ENCODE assay signal across 8 mouse cellular contexts in genomic region chr11:16871120-16871519, GRCm38 (mm10).
A peak's percentile ranks its signal among the peaks of the same experiment; 100 is the strongest.
DNase-seq lines count a peak whose midpoint lies in the region; ATAC-seq and TF ChIP-seq lines count a peak whose summit lies in the region.

No protein-coding gene starts in this region.

- H3K4me1 ChIP-seq in heart, postnatal 0 days (ENCODE audit: control insufficient read depth, insufficient read depth): no peaks in the 10 kb centered on the region
- H3K4me1 ChIP-seq in hindbrain, postnatal 0 days (ENCODE audit: insufficient read depth, low read length): no peaks in the 10 kb centered on the region
- no peaks in the 10 kb centered on the region for H3K4me1 ChIP-seq in liver, embryonic 14.5 days (replicated peaks; ENCODE audit: control insufficient read depth in 2 of 2, insufficient read depth in 2 of 2, low read length in 1 of 2)
- no peaks in the 10 kb centered on the region for H3K4me1 ChIP-seq in stomach, embryonic 16.5 days (ENCODE audit: control insufficient read depth, insufficient read depth, low read length)

- no peak for TF ChIP-seq EP300 in heart, postnatal 0 days (IDR thresholded peaks at IDR 0.05; ENCODE audit: low read depth)
- TF ChIP-seq EP300 in liver, embryonic 14.5 days (IDR thresholded peaks at IDR 0.05; ENCODE audit: low read depth): no peak

- 0 out of 2 replicates have a peak, but pooled peaks have one; percentile 8 for TF ChIP-seq CTCF in heart, postnatal 0 days (IDR thresholded peaks at IDR 0.05; ENCODE audit: low read depth)
- peak; percentile 42; the same call in 1 of the 2 replicates for TF ChIP-seq CTCF in brain, embryonic 14.5 days (IDR thresholded peaks at IDR 0.05; ENCODE audit: borderline replicate concordance, extremely low read depth, insufficient read depth, insufficient read length)
- TF ChIP-seq CTCF in hindbrain, postnatal 0 days (IDR thresholded peaks at IDR 0.05; ENCODE audit: low read depth): peak; percentile 50
- peak; percentile 58 for TF ChIP-seq CTCF in liver, embryonic 14.5 days (IDR thresholded peaks at IDR 0.05; ENCODE audit: low read depth)

- H3K9ac ChIP-seq in heart, postnatal 0 days (replicated peaks; ENCODE audit: low read depth, low read length): no peak overlapping the region
- no peak overlapping the region for H3K9ac ChIP-seq in hindbrain, postnatal 0 days (replicated peaks; ENCODE audit: low read length)
- no peak overlapping the region for H3K9ac ChIP-seq in liver, embryonic 14.5 days (replicated peaks)
- no peak overlapping the region for H3K9ac ChIP-seq in stomach, embryonic 16.5 days (ENCODE audit: low read length)

- no peak overlapping the region for H3K4me3 ChIP-seq in heart, postnatal 0 days (ENCODE audit: low read depth, low read length)
- H3K4me3 ChIP-seq in hindbrain, postnatal 0 days (ENCODE audit: low read length): no peak overlapping the region
- no peak overlapping the region for H3K4me3 ChIP-seq in liver, embryonic 14.5 days (ENCODE audit: insufficient read depth in 1 of 2, low read depth in 2 of 2, low read length in 2 of 2)
- no peak overlapping the region for H3K4me3 ChIP-seq in stomach, embryonic 16.5 days (replicated peaks; ENCODE audit: low read length)

- no peaks in the 10 kb centered on the region for H3K36me3 ChIP-seq in heart, postnatal 0 days (replicated peaks; ENCODE audit: control insufficient read depth, insufficient read depth, low read length)
- H3K36me3 ChIP-seq in hindbrain, postnatal 0 days (ENCODE audit: insufficient read depth, low read length): no peaks in the 10 kb centered on the region; the same call in 1 of the 2 replicates
- no peaks in the 10 kb centered on the region for H3K36me3 ChIP-seq in liver, embryonic 14.5 days (replicated peaks; ENCODE audit: control insufficient read depth, insufficient read depth, low read depth)
- H3K36me3 ChIP-seq in stomach, embryonic 16.5 days (ENCODE audit: control insufficient read depth, insufficient read depth, low read length): no peaks in the 10 kb centered on the region

- H3K9me3 ChIP-seq in heart, postnatal 0 days (replicated peaks; ENCODE audit: control insufficient read depth, low read length): no peaks in the 10 kb centered on the region
- H3K9me3 ChIP-seq in hindbrain, postnatal 0 days (ENCODE audit: low read length): no peaks in the 10 kb centered on the region
- no peaks in the 10 kb centered on the region for H3K9me3 ChIP-seq in liver, embryonic 14.5 days (ENCODE audit: control insufficient read depth, low read length)
- no peaks in the 10 kb centered on the region for H3K9me3 ChIP-seq in stomach, embryonic 16.5 days (replicated peaks; ENCODE audit: control insufficient read depth, low read length)

- 61% methylated on average over 5 of the region's 5 CpGs for WGBS in heart, postnatal 0 days
- 70% methylated on average over 5 of the region's 5 CpGs for WGBS in hindbrain, postnatal 0 days
- 49% methylated on average over 5 of the region's 5 CpGs for WGBS in liver, embryonic 14.5 days (ENCODE audit: insufficient replicate concordance)
- 59% methylated on average over 5 of the region's 5 CpGs for WGBS in stomach, embryonic 16.5 days

- TF ChIP-seq POLR2A in brain, embryonic 14.5 days (IDR thresholded peaks at IDR 0.05; ENCODE audit: borderline replicate concordance, extremely low read depth, insufficient read depth, insufficient read length, poor library complexity, severe bottlenecking): no peak

- ATAC-seq in heart, postnatal 0 days (ENCODE audit: insufficient read depth, low read depth): no peak
- ATAC-seq in CD4-positive, CD25-positive, alpha-beta regulatory T cell, adult 4 months: peak; percentile 92
- peak; percentile 64; the same call in 1 of the 2 replicates for ATAC-seq in hindbrain, postnatal 0 days
- no peak for ATAC-seq in liver, embryonic 14.5 days (ENCODE audit: insufficient read depth)
- peak; percentile 60; the same call in 1 of the 2 replicates for ATAC-seq in stomach, embryonic 16.5 days (ENCODE audit: insufficient read depth, low FRiP score)
- ATAC-seq in megakaryocyte, adult 5-6 weeks (ENCODE audit: poor library complexity, severe bottlenecking): no peak

- intact Hi-C loops in heart, postnatal 25 days (cut with DNase I): no loop called here

- peaks cover 5% of the 10 kb centered on the region for H3K27me3 ChIP-seq in heart, postnatal 0 days (ENCODE audit: control insufficient read depth, insufficient read depth, low read length)
- H3K27me3 ChIP-seq in hindbrain, postnatal 0 days (ENCODE audit: insufficient read depth, low read length): no peaks in the 10 kb centered on the region
- no peaks in the 10 kb centered on the region for H3K27me3 ChIP-seq in liver, embryonic 14.5 days (ENCODE audit: control insufficient read depth, insufficient read depth, low read length)
- no peaks in the 10 kb centered on the region for H3K27me3 ChIP-seq in stomach, embryonic 16.5 days (ENCODE audit: control insufficient read depth, insufficient read depth, low read length)

- H3K4me2 ChIP-seq in heart, postnatal 0 days (ENCODE audit: low read depth, low read length): no peak overlapping the region
- H3K4me2 ChIP-seq in hindbrain, postnatal 0 days (ENCODE audit: low read depth, low read length): no peak overlapping the region
- no peak overlapping the region for H3K4me2 ChIP-seq in liver, embryonic 14.5 days (ENCODE audit: low read depth)
- no peak overlapping the region for H3K4me2 ChIP-seq in stomach, embryonic 16.5 days (ENCODE audit: low read depth, low read length)

- peak; percentile 5 for DNase-seq in heart, postnatal 0 days (ENCODE audit: low spot score)
- DNase-seq in heart, postnatal 25 days (ENCODE audit: low spot score): no peak
- DNase-seq in brain, embryonic 14.5 days (ENCODE audit: low read depth): no peak
- peak; percentile 45 for DNase-seq in hindbrain, postnatal 0 days (ENCODE audit: low spot score)
- peak in 2 of 3 experiments; percentile 0 to 3 for DNase-seq in liver, embryonic 14.5 days (ENCODE audit: low read depth in 3 of 3, low spot score in 3 of 3)

- no peak overlapping the region for H3K27ac ChIP-seq in heart, postnatal 0 days (ENCODE audit: low read depth)
- no peak overlapping the region for H3K27ac ChIP-seq in hindbrain, postnatal 0 days
- no peak overlapping the region for H3K27ac ChIP-seq in liver, embryonic 14.5 days
- H3K27ac ChIP-seq in stomach, embryonic 16.5 days (ENCODE audit: low read length): no peak overlapping the region

Comparison
In these comparisons a context has a peak if more than half of its experiments do, and no peak if none do; other contexts are left out.
1. DNase-seq: peak in heart, postnatal 0 days (single experiment), hindbrain, postnatal 0 days (single experiment) and liver, embryonic 14.5 days (2 of 3); none in heart, postnatal 25 days (single experiment) and brain, embryonic 14.5 days (single experiment).
2. ATAC-seq: peak in CD4-positive, CD25-positive, alpha-beta regulatory T cell, adult 4 months (single experiment), hindbrain, postnatal 0 days (single experiment) and stomach, embryonic 16.5 days (single experiment); none in heart, postnatal 0 days (single experiment), liver, embryonic 14.5 days (single experiment) and megakaryocyte, adult 5-6 weeks (single experiment).
3. CTCF ChIP-seq: peak in every context shown above with its lines; median percentile 58 in liver, embryonic 14.5 days; 50 in hindbrain, postnatal 0 days; 42 in brain, embryonic 14.5 days; 8 in heart, postnatal 0 days.